Mouse (Mus musculus): ENCODE results near the gene Kcnc1.

Gene Kcnc1

DNA sequence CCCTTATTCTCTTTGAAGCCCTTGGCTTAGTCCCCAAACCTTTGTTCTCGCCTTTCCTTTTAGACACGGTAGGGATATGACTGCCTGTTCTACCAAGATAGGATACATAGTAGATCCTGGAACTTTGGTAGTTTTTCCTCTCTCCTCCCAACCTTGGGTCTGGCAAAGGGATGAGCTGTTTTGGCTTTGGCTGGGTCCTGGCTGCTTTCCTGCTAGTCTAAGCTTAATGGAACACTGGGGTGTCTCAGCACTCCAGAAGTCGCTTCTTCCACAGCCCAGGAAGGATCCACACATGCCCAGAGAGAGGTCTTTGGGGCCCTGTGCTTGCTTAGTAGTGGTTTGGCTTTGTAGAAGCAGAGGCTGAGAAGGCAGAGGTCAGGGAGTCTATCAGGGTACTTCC lies 27.7 kb downstream of the Kcnc1 start:
- no peak for DNase-seq

DNA sequence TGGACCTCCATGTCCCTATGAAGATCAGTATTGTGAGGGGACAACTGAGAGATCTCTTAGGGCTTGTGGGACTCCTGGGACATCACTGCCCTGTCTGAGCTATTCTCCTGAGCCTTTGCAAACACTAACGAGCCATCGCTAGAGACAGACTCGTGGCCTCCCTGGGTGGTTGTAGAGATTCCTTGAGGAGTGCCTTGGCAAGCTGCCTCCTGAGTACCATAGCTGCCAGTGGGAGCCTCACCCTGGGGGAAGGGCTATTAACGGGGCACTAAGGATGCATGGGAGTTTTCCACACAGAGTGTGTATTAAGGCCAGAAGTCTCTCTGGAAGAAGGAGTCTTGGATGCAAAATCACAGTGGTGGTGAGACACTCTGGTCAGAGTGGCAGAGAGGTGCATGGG lies 28.7 kb downstream of the Kcnc1 start:
- DNase-seq: no peak

DNA sequence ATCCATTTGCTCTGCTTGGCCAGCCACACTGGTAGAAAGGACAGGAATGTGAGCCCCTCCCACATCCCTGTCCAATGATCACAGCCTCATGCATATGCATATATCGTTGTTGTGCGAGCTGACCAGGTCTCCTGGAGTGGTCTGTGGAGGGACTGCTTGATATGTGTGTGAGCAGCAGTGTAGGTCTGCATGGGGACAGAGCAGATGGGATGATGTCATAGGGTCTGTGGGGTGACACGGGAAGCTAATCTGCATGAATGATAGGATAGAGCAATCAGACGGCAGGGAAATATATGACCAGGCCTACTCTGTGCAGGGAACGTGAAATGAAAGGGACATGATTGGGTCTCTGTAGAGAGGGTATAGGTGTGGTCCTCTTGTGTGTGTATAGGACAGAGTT lies 37.6 kb downstream of the Kcnc1 start:
- no peak for DNase-seq

DNA sequence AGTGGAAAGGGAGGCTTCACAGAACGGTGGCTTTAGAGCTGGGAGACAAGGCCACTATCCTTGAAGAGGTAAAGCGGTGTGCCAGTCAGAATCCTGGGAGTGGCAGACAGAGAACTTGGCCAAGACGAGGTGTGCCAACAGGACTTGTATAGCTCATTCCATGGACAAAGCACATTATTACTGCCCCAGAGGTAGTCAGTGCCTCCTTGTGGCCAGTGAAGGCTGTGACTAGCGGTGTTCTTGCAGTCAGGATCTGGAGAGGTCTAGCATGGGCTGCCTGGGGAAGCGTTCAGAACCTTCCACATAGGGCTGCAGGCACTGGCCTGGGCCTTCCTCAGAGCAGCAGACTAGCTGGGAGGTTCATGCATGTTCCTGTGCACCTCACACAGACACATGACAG lies 39.5 kb downstream of the Kcnc1 start:
- no peak for DNase-seq

DNA sequence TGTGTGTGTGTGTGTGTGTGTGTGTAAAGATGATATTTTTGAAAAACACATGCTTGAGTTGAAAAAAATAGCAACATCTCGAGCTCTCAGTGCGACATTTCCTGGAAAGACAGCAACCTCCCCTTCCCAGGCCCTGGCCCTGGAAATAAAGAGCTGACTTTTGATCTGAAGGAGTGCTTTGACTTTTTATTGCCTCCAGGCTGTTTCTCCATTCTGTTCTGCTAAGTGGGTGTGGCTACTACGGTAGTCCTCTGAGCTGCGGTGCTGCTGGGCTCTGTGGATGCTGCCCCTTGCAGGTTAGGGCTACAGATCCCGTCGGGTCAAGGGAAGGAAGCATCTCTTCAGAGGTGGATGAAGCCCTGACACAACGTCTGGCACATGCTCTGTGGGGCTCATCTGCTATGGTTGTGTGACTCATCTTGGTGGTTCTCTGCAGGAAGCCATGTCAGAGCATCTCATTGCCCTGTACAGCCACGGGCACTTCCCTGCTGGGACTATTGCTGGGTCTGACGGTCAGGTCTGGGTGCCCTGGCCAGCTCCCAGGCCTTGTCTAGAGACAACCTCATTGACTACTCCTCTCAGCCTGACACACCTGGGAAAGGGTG lies 42.3 kb downstream of the Kcnc1 start:
- no peak for DNase-seq

DNA sequence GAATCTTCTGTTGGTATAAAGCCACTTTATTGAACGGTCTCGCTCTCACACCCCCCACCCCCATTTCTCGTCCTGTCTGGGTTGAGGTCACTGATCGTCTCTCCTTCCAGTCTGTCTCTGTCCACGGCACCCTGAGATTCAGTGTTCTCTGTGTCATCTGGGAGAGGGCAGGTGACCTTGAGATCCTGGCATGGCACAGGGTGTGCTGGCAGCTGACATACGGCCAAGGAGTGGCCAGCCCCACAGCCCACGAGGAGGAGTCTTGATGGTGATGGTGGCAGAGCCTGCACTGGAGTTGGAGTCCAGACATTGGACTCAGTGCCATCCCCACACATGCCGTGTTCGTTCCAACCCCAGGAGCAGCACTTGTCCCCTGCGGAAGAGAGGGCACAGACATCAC lies 46.9 kb downstream of the Kcnc1 start:
- DNase-seq: no peak

DNA sequence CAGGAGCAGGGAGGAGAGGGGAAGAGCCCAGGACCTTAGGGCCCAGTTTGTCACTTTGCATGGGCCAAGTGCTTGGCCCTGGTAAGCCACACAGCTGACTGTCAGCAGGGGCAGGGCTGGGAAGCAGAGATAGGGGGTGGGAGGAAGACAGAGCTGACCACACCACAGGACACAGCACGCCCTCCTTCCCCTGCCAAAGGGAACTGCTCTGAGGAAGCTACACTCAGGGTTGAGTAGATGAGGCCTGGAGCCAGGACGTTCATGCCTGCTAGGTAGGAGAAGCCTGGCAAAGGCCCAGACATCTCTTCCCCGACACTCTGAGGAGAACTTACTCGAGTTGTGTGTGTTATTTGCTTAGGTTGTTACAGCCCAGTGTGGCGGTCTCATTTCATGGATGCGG lies 49.6 kb downstream of the Kcnc1 start:
- DNase-seq: no peak

DNA sequence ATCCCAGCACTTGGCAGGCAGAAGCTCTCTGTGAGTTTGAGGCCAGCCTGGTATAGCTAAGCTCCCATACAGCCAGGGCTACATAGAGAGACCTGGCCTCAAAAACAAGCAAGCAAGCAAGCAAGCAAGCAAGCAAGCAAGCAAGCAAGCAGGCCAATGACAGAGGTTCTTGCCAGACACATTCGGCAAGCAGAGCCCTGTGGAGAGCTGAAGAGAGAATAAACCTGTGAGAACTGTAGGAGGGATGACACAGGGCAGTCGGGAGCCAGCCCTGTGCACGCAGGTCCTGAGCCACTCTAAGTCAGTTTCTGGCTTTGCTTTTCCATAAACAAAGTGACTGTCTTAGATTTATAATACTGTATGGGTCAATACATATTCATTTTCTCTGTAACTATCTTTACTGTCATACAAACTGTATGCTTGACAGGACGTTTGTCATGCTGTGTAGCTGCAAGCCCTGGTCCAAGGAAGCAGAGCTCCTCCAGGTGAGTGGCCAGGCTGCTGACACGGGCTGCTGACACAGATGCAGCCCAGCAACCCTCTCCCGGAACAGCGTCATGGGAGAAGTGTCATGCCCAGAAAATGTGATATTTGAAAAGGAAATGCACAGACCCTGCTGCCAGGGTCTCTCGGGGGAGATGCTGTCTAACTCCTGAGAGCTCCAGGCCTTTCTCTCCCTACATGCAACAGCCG lies 51.3 kb downstream of the Kcnc1 start:
- DNase-seq: no peak

DNA sequence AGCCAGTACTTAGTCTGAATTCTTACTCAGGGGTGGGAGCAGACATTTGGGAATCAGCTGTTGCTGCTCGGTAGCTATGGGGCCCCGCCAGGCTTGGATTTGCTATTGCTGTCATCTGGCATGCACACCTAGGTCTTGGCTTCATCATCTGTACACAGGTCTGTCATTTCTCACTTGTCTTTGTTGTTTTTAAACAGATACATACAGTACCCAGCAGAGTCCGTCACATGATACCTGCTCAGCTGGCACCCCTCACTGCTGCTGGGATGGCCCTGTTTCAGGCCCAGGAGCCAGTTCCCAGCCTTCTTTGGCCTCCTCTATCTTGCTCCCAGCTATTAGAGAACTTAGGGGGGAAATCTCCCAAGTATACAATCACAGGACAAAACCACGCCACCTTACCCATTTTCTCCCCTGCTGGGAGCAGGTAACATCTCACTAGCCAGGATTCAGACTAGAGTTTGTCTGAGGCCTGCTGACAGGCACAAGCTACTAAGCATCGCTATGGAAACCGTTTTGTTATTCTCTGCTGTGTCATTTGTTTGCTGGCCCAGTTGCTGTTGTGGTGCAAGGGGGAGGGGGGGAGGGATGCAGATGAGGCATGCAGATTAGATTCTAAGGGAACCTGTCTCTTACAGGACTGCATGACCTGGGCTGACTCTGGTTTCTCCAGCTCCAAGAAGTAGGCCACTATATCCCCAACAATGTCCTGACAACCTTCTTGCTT lies 52.8 kb downstream of the Kcnc1 start:
- no peak for DNase-seq

DNA sequence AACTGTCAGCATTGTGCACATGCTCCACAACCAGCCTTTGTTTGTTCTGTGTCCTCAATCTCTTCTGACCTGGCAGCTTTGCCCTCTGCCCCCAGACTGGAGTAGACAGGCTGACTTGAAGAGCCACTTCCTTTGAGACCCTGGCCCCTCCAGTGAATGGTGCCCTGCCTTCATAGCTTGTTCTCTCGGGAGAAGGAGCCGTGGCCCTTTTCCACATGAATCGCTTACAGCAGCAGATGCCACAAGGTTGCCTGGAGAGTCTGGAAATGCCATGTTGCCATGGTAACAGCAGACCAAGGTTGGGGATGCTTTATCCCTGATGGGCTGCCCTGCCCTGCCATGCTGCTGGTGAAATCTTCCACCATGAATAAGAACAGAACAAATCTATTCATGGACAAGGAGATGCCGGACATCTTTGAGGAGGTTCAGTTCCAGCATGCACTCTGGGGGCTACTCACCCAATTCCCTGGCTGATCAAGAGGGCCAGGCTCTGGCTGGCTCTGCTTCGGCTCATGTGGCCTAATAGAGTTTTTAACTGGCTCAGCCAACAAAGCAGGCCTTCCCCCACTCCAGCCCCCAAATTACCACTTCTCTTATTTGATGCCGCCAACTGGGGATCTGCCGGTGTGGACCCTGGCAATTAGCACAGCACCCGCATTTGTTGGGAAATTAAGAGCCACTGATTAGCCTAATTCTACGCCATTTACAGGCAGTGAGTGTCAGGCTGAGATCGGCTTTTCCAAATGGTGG lies 57.8 kb downstream of the Kcnc1 start:
- DNase-seq: no peak

DNA sequence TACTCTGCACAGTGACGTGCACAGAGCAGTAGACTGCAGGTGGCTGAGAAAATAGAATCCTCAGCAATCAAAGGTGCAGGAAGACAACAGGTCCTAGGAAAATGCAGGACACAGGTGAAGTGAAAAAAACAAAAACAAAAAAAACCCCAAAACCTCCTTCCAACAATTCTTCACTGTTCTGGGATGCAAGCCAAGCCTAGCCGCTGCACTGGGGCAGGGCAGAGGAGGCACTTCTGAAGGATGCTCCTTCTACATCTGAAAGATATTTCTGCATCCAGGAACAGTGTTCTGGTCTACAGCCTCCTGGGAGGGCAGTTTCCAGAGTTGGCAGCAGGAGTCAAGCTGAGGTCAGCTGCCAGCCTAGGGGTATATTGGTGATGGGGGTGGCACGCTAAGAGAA lies 61.6 kb downstream of the Kcnc1 start:
- no peak for DNase-seq

DNA sequence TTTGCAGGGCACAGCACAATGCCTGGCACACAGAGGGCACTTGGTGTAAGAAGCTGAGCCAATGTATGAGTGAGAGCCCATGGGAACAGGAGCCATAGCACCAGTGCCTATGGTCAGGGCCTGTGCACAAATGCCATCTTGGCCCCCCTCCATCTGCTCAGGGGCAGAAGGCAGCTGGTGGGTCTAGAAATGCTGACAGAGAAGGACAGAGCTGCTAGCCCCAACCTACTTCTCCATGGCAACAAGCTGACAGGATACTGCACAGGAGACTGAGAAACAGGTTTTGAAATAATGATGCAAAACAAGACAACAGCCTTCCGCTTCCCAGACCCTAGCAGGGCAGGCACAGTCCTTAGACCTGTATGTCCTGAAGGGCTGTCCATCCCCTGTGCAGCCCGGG lies 62.9 kb downstream of the Kcnc1 start:
- DNase-seq: no peak

DNA sequence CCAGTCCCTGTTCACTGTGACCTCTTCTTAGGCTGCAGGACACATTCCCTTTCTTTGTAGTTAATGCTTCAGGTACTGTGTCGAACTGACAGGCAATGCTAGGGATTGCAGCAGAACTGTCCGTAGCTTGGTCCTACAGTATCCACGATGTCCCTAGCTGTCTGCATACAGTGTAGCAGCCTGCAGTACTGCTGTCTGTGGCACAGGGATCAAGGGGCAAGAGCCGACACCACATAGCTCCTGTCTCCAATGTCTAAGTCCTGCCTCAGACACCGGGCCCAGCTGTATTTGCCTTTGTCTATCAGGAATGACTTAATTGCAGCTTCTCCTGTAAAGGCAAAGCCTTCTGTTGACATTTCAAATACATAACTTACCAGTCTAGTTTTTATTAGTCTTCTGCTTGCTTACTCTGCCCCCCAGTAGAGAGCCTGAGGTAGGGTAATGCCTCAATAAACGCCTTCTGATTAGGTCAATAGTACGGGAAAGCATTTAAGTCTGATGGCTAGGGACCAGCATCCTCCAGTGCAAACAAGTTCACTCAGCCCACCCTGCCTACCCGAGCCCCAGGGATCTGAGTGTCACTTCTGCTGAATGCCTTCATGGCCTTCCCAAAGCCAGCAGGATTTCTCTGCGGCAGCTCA lies 63.4 kb downstream of the Kcnc1 start:
- no peak for DNase-seq

DNA sequence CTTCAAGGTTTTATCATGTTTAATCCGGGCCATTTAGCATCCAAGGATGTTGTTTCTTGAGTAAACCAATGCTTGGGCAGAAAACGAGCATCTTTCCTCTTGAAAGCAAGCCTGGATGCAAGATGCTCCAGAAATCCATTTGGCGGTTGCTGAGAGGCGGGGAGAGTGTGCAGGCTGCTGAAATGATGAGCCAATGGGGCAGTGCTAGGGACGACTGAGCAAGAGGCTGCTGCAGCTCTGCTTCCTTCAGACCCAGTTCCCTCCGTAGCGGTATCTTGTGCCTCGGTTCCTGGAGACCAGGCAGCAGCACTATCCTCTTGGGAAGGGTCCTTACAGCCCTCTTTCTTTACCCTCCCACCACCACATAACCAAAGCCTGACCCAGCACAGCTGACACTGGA lies 66.0 kb downstream of the Kcnc1 start:
- no peak for DNase-seq

DNA sequence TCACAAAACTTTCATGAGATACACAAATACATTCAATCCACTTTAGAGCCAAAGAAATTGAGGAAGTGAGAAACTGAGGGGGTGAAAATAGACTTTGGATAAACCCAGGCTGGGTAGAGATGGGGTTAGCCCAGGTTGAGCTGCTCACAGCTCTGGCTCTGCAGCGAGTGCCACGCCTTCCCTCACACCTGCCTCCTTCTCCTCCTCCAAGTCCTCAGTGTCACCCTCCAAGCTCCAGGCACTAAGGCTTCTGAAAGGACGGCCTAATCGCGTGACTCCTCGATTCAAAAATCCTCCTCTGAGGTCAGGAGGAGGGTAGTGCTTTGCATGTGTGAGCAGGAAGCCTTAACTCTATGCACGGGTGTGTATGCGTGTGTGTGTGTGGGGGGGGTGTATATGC lies 66.8 kb downstream of the Kcnc1 start:
- DNase-seq: no peak

DNA sequence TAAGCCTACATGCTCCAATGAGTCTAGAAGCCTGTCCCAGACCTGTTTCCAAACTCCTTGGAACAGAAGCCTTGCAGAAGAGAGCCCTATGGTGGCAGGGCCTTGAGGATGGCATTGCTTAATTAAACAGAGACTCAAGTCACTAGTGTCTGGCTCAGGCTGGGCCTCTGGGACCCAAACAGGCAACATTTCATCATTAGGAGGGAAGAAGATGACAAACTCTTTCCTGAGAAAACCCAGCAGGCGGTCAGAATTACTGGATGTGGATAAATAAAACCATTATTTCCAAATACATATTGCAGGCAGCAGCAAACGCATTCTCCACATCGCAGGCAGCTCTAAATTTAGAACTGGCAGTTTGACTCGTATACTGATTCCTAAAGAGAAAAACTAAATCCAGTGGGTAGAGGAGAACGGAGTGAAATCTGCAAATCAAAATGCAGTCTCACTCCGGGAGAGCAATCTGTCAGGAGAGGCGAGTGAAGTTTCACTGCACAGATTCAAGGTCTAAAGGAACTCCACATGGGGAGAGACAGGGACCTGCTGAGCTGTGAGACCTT lies 70.2 kb downstream of the Kcnc1 start:
- DNase-seq: no peak

DNA sequence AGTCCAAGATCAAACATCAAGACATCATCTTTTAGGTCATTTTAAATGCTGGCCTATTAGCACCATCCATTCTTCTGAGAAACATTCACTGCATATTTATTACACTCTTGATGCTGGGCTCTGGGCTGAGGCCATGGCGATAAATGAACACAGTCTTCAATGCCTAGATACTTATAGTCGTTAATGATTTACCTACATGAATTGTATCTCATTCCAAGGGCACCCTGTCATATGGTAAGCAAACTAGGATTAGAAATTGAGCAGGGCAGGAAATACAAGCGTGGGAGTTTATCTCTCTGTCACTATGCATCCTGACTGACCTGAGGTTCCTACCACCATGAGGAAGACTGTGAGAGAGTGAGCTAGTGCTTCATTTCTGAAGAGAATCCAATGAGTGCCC lies 73.2 kb downstream of the Kcnc1 start:
- no peak for DNase-seq

DNA sequence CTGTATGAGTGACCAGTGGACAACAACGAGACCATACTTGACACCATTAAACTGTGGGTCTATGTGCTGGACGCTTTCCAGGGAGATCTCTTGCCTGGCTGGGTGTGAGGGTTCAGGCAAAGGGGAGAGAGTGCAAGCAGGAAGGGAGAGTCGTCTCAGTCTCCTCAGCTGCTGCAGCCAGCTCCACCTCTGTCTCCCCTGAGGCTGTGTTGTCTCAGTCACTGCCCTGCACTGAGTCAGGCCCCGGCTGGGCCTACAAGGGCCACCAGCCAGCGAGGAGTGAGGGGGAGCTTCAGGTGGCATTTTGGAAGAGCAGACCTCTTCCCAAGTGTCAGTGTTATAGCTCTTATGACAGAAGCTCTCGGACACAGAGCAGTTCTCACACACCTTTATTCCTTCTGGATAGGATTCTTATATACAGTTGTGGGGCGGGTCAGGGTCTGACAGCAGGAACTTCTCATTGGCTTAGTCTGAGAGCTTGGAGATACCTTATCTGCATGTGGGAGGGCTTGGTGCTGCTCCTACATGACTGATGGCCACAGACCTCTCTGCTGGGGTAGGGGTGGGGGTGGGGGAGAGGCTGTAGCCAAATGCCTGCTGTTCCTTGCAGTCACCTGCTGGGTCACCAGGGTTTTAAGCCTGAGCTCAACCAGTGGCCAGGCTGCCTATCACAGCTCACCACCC lies 74.9 kb downstream of the Kcnc1 start:
- DNase-seq: no peak

DNA sequence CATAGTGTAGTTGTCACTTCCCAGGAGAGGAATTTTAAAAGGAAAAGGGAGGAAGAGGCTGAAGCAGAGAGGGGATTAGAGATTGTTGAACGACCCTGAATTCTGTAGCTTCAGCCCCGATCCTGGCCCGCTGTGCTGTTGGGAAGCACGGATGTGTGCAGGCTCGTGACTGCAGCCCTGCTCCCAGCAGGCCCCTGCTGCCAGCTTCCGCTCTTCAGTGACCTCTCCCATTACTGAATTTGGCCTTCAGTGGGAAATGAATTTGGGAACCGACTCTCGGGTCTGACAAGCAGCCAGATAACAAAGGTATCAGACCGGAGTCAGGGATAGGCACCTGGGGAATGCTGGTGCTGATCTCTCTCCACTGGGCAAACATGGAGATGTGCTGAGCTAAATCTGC lies 76.8 kb downstream of the Kcnc1 start:
- no peak for DNase-seq

DNA sequence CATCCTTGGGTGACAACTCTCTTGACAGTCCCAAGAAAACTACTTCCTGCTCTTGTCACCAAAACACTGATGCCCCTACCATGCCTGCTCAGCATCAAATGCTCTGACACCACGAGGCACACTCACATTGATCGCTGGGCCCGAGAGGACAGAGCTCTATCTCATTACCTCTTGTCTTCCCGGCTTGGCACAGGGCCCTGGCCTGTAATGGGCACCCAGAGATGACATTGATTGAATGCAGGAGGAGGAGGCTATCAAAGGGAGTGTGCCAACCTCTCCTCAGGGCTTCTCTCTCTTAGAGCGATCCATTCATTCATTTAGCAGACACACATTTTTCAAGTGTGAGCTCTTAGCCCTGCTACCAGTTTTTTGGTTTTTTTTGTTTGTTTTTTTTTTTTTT lies 79.2 kb downstream of the Kcnc1 start:
- no peak for DNase-seq

DNA sequence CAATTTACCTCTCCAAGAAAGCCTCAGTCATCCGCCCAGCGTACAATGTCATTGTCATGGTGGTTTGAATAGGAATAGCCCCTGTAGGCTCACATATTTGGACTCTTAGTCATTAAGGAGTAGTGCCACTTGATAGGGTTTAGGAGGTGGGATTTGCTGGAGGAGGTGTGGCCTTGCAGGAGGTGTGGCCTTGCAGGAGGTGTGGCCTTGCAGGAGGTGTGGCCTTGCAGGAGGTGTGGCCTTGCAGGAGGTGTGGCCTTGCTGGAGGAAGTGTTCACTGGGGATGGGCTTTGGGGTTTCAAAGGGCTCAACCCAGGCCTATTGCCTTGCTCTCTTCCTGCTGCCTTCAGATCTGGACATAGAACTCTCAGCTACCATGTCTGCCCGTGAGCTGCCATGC lies 81.2 kb downstream of the Kcnc1 start:
- DNase-seq: no peak

DNA sequence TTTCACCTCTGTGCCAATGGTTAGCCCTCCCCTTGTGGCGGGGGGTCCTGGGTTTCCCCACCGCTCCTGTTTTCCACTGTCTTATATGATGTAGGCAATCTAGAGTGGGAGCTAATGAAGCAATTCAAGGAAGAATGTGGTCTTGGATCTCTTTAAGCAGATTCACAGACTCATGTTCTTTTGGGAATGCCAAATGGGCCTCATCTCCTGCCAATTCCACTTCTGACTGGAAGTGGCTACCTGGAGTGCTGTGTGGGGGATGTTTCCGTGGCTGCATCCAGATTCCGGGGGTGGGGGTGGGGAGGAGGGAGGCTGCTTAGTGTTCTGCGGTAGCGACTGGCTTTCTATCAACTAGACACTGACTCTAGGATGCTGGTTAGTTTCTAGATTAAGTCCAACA lies 83.5 kb downstream of the Kcnc1 start:
- DNase-seq: no peak

All from thymus, adult 18-20 months (tissue).